Mouse (Mus musculus) midbrain, embryonic 12.5 days (tissue): Measurements from ENCODE around the gene Ap3d1. TPM values are rescaled to one million over a fixed set of nuclear protein-coding genes. Genes with fewer than 3 reads are reported as not detected.

Experiments
- ATAC-seq: fragments of 200-750 bp; cut with Nextera tagmentation; 2 replicates; pipeline ENCODE4 v1.8.0; 2017; ENCODE audit warnings: low read depth, moderate TSS enrichment, moderate library complexity; ENCODE audit not compliant: low FRiP score
- H3K27ac ChIP-seq: fragments of 300-500 bp; sonication (generic); replicated peaks from 2 replicates; pipeline ENCODE4 v1.5.1; 2016; ENCODE audit warnings: mild to moderate bottlenecking
- H3K27me3 ChIP-seq: fragments of 300-500 bp; sonication (generic); 2 replicates; pipeline ENCODE4 v1.6.1; 2016; ENCODE audit warnings: mild to moderate bottlenecking
- H3K36me3 ChIP-seq: fragments of 300-500 bp; sonication (generic); 2 replicates; pipeline ENCODE4 v1.6.1; 2016
- H3K4me1 ChIP-seq: fragments of 300-500 bp; sonication (generic); 2 replicates; pipeline ENCODE4 v1.6.1; 2016
- H3K4me2 ChIP-seq: fragments of 300-500 bp; sonication (generic); replicated peaks from 2 replicates; pipeline ENCODE4 v1.6.1; 2016; ENCODE audit warnings: mild to moderate bottlenecking, moderate library complexity
- H3K4me3 ChIP-seq: fragments of 300-500 bp; sonication (generic); 2 replicates; pipeline ENCODE4 v1.5.1; 2016; ENCODE audit warnings: mild to moderate bottlenecking
- H3K9ac ChIP-seq: fragments of 300-500 bp; sonication (generic); replicated peaks from 2 replicates; pipeline ENCODE4 v1.6.1; 2016; ENCODE audit warnings: mild to moderate bottlenecking, moderate library complexity
- H3K9me3 ChIP-seq: fragments of 300-500 bp; sonication (generic); 2 replicates; pipeline ENCODE4 v1.6.1; 2016; ENCODE audit warnings: mild to moderate bottlenecking
- WGBS: fragments of 180-500 bp; shearing (Covaris S2); methylation state at CpG from one replicate; pipeline ENCODE4 v1.1.7; 2016; 5-methylcytosine and 5-hydroxymethylcytosine counted together
- polyA plus RNA-seq: library from polyadenylated mRNA; unstranded; fragments of >200 nt; fragmentation: Nextera tagmentation; extraction: Ambion mirVana; gene quantifications from 2 replicates; pipeline ENCODE4 v1.2.1, GENCODE M21; 2016

Gene Ap3d1
- polyA plus RNA-seq, 1 experiment from 2014 or later = 99.1 TPM

- Histone ChIP-seq H3K27me3 (no peaks in the 10 kb centered on the region), H3K27ac (no peak overlapping the region), H3K9me3 (no peaks in the 10 kb centered on the region), H3K4me3 (no peak overlapping the region), H3K4me1 (no peaks in the 10 kb centered on the region), H3K9ac (no peak overlapping the region), H3K4me2 (no peak overlapping the region), H3K36me3 (peaks cover 57% of the 10 kb centered on the region)
- no peak for ATAC-seq
- 82% methylated on average over 14 of the region's 14 CpGs for WGBS
Measured at GRCm38 (mm10) chr10:80692249-80693165, 49.6 kb downstream of the Ap3d1 start.

- no peaks in the 10 kb centered on the region for H3K27me3 ChIP-seq
- peaks cover 73% of the 10 kb centered on the region for H3K36me3 ChIP-seq
- 45% methylated on average over 5 of the region's 5 CpGs for WGBS
- no peaks in the 10 kb centered on the region for H3K4me1 ChIP-seq
- ATAC-seq = no peak
- no peak overlapping the region for H3K27ac ChIP-seq
- H3K9me3 ChIP-seq = no peaks in the 10 kb centered on the region
- H3K9ac ChIP-seq = no peak overlapping the region
- no peak overlapping the region for H3K4me3 ChIP-seq
- H3K4me2 ChIP-seq = no peak overlapping the region
Measured at GRCm38 (mm10) chr10:80687850-80688249, 54.2 kb downstream of the Ap3d1 start.

GRCm38 (mm10) chr10:80686617-80687016, 55.4 kb downstream of the Ap3d1 start:
- H3K4me1 ChIP-seq = no peaks in the 10 kb centered on the region
- no peak overlapping the region for H3K9ac ChIP-seq
- WGBS = 92% methylated on average over 3 of the region's 3 CpGs
- H3K36me3 ChIP-seq = peaks cover 71% of the 10 kb centered on the region
- no peak overlapping the region for H3K27ac ChIP-seq
- no peak overlapping the region for H3K4me2 ChIP-seq
- no peak overlapping the region for H3K4me3 ChIP-seq
- no peaks in the 10 kb centered on the region for H3K27me3 ChIP-seq
- ATAC-seq = no peak
- no peaks in the 10 kb centered on the region for H3K9me3 ChIP-seq

- Histone ChIP-seq H3K4me1 (no peaks in the 10 kb centered on the region), H3K4me2 (no peak overlapping the region), H3K36me3 (peaks cover 57% of the 10 kb centered on the region), H3K27me3 (no peaks in the 10 kb centered on the region), H3K9ac (no peak overlapping the region), H3K27ac (no peak overlapping the region), H3K9me3 (no peaks in the 10 kb centered on the region), H3K4me3 (no peak overlapping the region)
- no peak for ATAC-seq
- WGBS = 89% methylated on average over 4 of the region's 4 CpGs
Measured at GRCm38 (mm10) chr10:80684984-80685383, 57.1 kb downstream of the Ap3d1 start.

- Histone ChIP-seq H3K27ac (no peak overlapping the region), H3K4me3 (no peak overlapping the region), H3K9ac (no peak overlapping the region), H3K9me3 (no peaks in the 10 kb centered on the region), H3K36me3 (peaks cover 50% of the 10 kb centered on the region), H3K4me2 (no peak overlapping the region), H3K27me3 (no peaks in the 10 kb centered on the region), H3K4me1 (peaks cover 2% of the 10 kb centered on the region; the same call in 1 of the 2 replicates)
- 53% methylated on average over 6 of the region's 6 CpGs for WGBS
- ATAC-seq = no peak
Measured at GRCm38 (mm10) chr10:80684214-80684613, 57.9 kb downstream of the Ap3d1 start.

- H3K4me1 ChIP-seq = peaks cover 8% of the 10 kb centered on the region
- no peaks in the 10 kb centered on the region for H3K9me3 ChIP-seq
- H3K27me3 ChIP-seq = no peaks in the 10 kb centered on the region
- H3K4me2 ChIP-seq = no peak overlapping the region
- no peak overlapping the region for H3K9ac ChIP-seq
- H3K36me3 ChIP-seq = peaks cover 47% of the 10 kb centered on the region
- ATAC-seq = no peak
- no peak overlapping the region for H3K4me3 ChIP-seq
- 97% methylated on average over 1 of the region's 1 CpGs for WGBS
- H3K27ac ChIP-seq = no peak overlapping the region
Measured at GRCm38 (mm10) chr10:80683647-80684046, 58.4 kb downstream of the Ap3d1 start.

- Histone ChIP-seq H3K27ac (no peak overlapping the region), H3K4me1 (peaks cover 24% of the 10 kb centered on the region), H3K36me3 (peaks cover 36% of the 10 kb centered on the region), H3K4me3 (no peak overlapping the region), H3K27me3 (no peaks in the 10 kb centered on the region), H3K9ac (no peak overlapping the region), H3K9me3 (no peaks in the 10 kb centered on the region), H3K4me2 (no peak overlapping the region)
- ATAC-seq = no peak
- WGBS = 95% methylated on average over 6 of the region's 6 CpGs
Measured at GRCm38 (mm10) chr10:80682003-80682402, 60.1 kb downstream of the Ap3d1 start.

- no peak for ATAC-seq
- H3K27ac ChIP-seq = no peak overlapping the region
Measured at GRCm38 (mm10) chr10:80680260-80680696, 61.8 kb downstream of the Ap3d1 start.

GRCm38 (mm10) chr10:80679556-80680259, 62.4 kb downstream of the Ap3d1 start:
- H3K27ac ChIP-seq = peak overlapping the region; percentile 95; the same call in 1 of the 2 replicates
- H3K9ac ChIP-seq = no peak overlapping the region
- H3K9me3 ChIP-seq = no peaks in the 10 kb centered on the region
- WGBS = 57% methylated on average over 9 of the region's 9 CpGs
- H3K36me3 ChIP-seq = peaks cover 16% of the 10 kb centered on the region
- H3K27me3 ChIP-seq = no peaks in the 10 kb centered on the region
- no peak overlapping the region for H3K4me2 ChIP-seq
- H3K4me3 ChIP-seq = no peak overlapping the region
- peaks cover 32% of the 10 kb centered on the region for H3K4me1 ChIP-seq
- ATAC-seq = no peak

More at GRCm38 (mm10) chr10:80680260-80680696, 61.8 kb downstream of the Ap3d1 start:
- Histone ChIP-seq H3K4me3 (no peak overlapping the region), H3K9ac (no peak overlapping the region), H3K4me2 (no peak overlapping the region), H3K27me3 (no peaks in the 10 kb centered on the region), H3K9me3 (no peaks in the 10 kb centered on the region), H3K36me3 (peaks cover 19% of the 10 kb centered on the region), H3K4me1 (peaks cover 26% of the 10 kb centered on the region)
- 82% methylated on average over 2 of the region's 2 CpGs for WGBS

- Histone ChIP-seq H3K9me3 (no peaks in the 10 kb centered on the region), H3K4me1 (peaks cover 41% of the 10 kb centered on the region), H3K27ac (peak overlapping the region; percentile 95), H3K9ac (0 out of 2 replicates have a peak overlapping the region, but pooled peaks have one; percentile 77), H3K36me3 (peaks cover 12% of the 10 kb centered on the region; the same call in 1 of the 2 replicates), H3K27me3 (no peaks in the 10 kb centered on the region), H3K4me3 (no peak overlapping the region), H3K4me2 (peak overlapping the region; percentile 94; the same call in 1 of the 2 replicates)
- no peak for ATAC-seq
- WGBS = 53% methylated on average over 9 of the region's 10 CpGs
Measured at GRCm38 (mm10) chr10:80678601-80679377, 63.3 kb downstream of the Ap3d1 start.

- H3K27me3 ChIP-seq = no peaks in the 10 kb centered on the region
- no peak for ATAC-seq
- peak within 1 kb of the TSS; percentile 95 for H3K27ac ChIP-seq
- 41% methylated on average over 8 of the region's 8 CpGs for WGBS
- H3K9ac ChIP-seq = peak within 1 kb of the TSS; percentile 77
- peak within 1 kb of the TSS; percentile 97 for H3K4me3 ChIP-seq
- H3K4me2 ChIP-seq = peak within 1 kb of the TSS; percentile 94
- peaks cover 12% of the 10 kb centered on the region; the same call in 1 of the 2 replicates for H3K36me3 ChIP-seq
- H3K4me1 ChIP-seq = peaks cover 49% of the 10 kb centered on the region
- no peaks in the 10 kb centered on the region for H3K9me3 ChIP-seq
Measured at GRCm38 (mm10) chr10:80677942-80678436, 64.1 kb downstream of the Ap3d1 start, which contains the start of gene Mknk2. Gene Mknk2 (minus strand): TSS chr10:80678112.
